Mouse (Mus musculus) neural tube, postnatal 0 days (tissue): ENCODE results near the gene Olfr1037. TPM values are rescaled to one million over a fixed set of nuclear protein-coding genes. Genes with fewer than 3 reads are reported as not detected.

ENCODE experiments used
- polyA plus RNA-seq: library from polyadenylated mRNA; unstranded; fragments of >200 nt; fragmentation: Nextera tagmentation; extraction: Ambion mirVana; gene quantifications from 2 replicates; pipeline ENCODE4 v1.2.1, GENCODE M21; 2015

The Olfr1037 gene
- not detected in 2 replicates for polyA plus RNA-seq

DNA sequence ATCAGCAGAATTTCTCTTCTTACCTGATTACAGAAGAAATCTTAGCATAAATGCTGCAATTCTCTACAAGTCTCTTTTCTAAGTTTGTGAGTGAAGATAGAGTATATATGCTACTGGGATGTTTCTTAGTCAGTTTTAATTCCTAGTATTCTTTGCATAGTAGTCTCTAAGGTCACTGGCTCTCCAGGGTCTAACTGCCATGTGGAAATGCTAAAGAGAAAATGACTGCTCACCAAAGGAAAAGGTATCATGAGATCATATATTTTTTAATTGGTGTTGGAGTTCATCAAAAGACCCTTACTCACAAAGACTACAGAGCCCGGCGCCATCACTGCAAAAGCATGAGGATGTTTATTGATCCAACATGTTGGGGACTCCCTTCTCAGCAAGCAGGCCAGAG, at the start of gene Olfr1037:
Gene Olfr1037 (minus strand): TSS at position 101 of the 400 bp plus-strand sequence.

DNA sequence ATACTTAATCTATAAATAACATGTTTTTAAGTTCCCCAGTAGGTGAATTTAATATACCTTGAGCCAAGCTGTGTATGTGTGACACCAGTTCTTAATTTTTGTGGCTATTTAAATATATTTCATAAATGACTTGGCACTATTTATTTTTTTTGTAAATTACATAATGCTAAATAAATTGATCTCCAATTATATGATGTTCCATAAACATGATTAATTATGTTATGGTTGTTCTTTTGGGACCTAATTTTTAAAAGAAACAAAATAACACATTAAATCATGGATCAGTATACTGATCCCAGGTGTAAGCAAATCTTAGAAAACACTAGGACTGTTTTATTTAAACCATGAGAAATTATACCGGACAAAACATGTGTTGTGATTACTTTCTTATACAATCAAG, 48.6 kb upstream of the Olfr1037 start, which contains the start of gene Olfr1039:
Gene Olfr1039 (minus strand): TSS at position 101 of the 400 bp plus-strand sequence.

DNA sequence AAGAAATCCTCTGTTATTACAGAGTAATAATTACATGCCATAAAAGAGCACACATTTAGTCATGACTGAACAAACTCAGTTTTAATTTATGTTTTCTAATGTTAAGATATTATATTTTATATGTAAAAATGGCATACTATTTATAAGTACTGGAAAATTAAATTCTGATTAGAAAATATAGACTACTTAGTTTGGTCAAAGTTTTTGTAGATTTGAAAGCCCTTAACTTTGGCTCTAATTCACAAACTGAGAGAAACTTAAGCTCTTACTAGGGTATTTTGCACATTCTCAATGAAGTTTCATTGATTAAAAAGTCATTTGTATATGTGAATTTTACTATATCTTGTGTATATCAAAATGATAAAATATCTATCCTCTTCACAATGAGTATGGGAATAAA, 13.5 kb downstream of the Olfr1037 start, which contains the start of gene Olfr1036:
Gene Olfr1036 (plus strand): TSS at position 301 of the 400 bp plus-strand sequence.

DNA sequence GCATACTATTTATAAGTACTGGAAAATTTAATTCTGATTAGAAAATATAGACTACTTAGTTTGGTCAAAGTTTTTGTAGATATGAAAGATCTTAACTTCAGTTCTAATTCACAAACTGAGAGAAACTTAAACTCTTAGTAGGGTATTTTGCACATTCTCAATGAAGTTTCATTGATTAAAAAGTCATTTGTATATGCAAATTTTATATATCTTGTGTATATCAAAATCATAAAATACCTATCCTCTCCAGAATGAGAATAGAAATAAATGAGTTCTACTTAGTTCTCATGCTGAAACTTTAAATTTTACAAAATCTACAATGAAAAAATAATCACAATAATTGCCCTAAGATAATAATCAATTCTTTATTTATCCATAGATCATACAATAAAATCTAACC, 41.6 kb downstream of the Olfr1037 start, which contains the start of gene Olfr1034:
Gene Olfr1034 (plus strand): TSS at position 301 of the 400 bp plus-strand sequence.

Other genes starting within 250 kb of the Olfr1037 start
- gene Olfr1019, start 241.9 kb downstream of the Olfr1037 start, polyA plus RNA-seq: not detected in 2 replicates
- not detected in 2 replicates for gene Olfr1020, start 240.4 kb downstream of the Olfr1037 start, polyA plus RNA-seq
- not detected in 2 replicates for gene Olfr1022, start 218.8 kb downstream of the Olfr1037 start, polyA plus RNA-seq
- gene Olfr1023, start 201.7 kb downstream of the Olfr1037 start, polyA plus RNA-seq: not detected in 2 replicates
- gene Olfr1024, start 182.3 kb downstream of the Olfr1037 start, polyA plus RNA-seq: not detected in 2 replicates
- not detected in 2 replicates for gene Olfr1025-ps1, start 172.2 kb downstream of the Olfr1037 start, polyA plus RNA-seq
- gene Olfr1026, start 165.8 kb downstream of the Olfr1037 start, polyA plus RNA-seq: not detected in 2 replicates
- not detected in 2 replicates for gene Olfr1028, start 136.9 kb downstream of the Olfr1037 start, polyA plus RNA-seq
- not detected in 2 replicates for gene Olfr1029, start 113.5 kb downstream of the Olfr1037 start, polyA plus RNA-seq
- not detected in 2 replicates for gene Olfr1030, start 108.1 kb downstream of the Olfr1037 start, polyA plus RNA-seq
- gene Olfr1031, start 97.1 kb downstream of the Olfr1037 start, polyA plus RNA-seq: not detected in 2 replicates
- not detected in 2 replicates for gene Olfr1032, start 81.8 kb downstream of the Olfr1037 start, polyA plus RNA-seq
- gene Olfr1033, start 66.8 kb downstream of the Olfr1037 start, polyA plus RNA-seq: 1.1 and 1.4 TPM in 2 replicates
- gene Olfr1034, start 41.5 kb downstream of the Olfr1037 start, polyA plus RNA-seq: not detected in 2 replicates
- not detected in 2 replicates for gene Olfr1036, start 13.4 kb downstream of the Olfr1037 start, polyA plus RNA-seq
- not detected in 2 replicates for gene Olfr1039, start 48.5 kb upstream of the Olfr1037 start, polyA plus RNA-seq
- gene Olfr1040, start 59.3 kb upstream of the Olfr1037 start, polyA plus RNA-seq: not detected in 2 replicates
- gene Olfr1042, start 74.5 kb upstream of the Olfr1037 start, polyA plus RNA-seq: not detected in 2 replicates
- not detected in 2 replicates for gene Olfr1043, start 80.1 kb upstream of the Olfr1037 start, polyA plus RNA-seq
- gene Olfr1044, start 90.4 kb upstream of the Olfr1037 start, polyA plus RNA-seq: not detected in 2 replicates
- gene Olfr52, start 98.3 kb upstream of the Olfr1037 start, polyA plus RNA-seq: not detected in 2 replicates
- not detected in 2 replicates for gene Olfr1045, start 115.6 kb upstream of the Olfr1037 start, polyA plus RNA-seq
- not detected in 2 replicates for gene Olfr1046, start 131.9 kb upstream of the Olfr1037 start, polyA plus RNA-seq
- not detected in 2 replicates for gene Olfr1047, start 144.0 kb upstream of the Olfr1037 start, polyA plus RNA-seq
- not detected in 2 replicates for gene Olfr1048, start 152.9 kb upstream of the Olfr1037 start, polyA plus RNA-seq
- gene Olfr1049, start 170.9 kb upstream of the Olfr1037 start, polyA plus RNA-seq: not detected in 2 replicates
- not detected in 2 replicates for gene Olfr1051, start 191.7 kb upstream of the Olfr1037 start, polyA plus RNA-seq
- not detected in 2 replicates for gene Olfr1052, start 205.1 kb upstream of the Olfr1037 start, polyA plus RNA-seq
- gene Olfr1053, start 227.9 kb upstream of the Olfr1037 start, polyA plus RNA-seq: not detected in 2 replicates
- gene Olfr1054, start 248.0 kb upstream of the Olfr1037 start, polyA plus RNA-seq: not detected in 2 replicates